Mouse (Mus musculus) ES-Bruce4 (cell line): ENCODE data around the gene Zfp637.

ENCODE experiments used
- CTCF ChIP-seq: IDR thresholded peaks from one replicate; pipeline ENCODE4 v1.8.1; 2011; ENCODE audit warnings: low read depth, low read length
- EP300 ChIP-seq: IDR thresholded peaks from 2 replicates; pipeline ENCODE4 v1.6.1; 2011; ENCODE audit warnings: low read depth, low read length; ENCODE audit not compliant: insufficient read depth
- POLR2A ChIP-seq: IDR thresholded peaks from one replicate; pipeline ENCODE4 v1.8.1; 2011; ENCODE audit warnings: low read length; ENCODE audit not compliant: insufficient read depth

DNA sequence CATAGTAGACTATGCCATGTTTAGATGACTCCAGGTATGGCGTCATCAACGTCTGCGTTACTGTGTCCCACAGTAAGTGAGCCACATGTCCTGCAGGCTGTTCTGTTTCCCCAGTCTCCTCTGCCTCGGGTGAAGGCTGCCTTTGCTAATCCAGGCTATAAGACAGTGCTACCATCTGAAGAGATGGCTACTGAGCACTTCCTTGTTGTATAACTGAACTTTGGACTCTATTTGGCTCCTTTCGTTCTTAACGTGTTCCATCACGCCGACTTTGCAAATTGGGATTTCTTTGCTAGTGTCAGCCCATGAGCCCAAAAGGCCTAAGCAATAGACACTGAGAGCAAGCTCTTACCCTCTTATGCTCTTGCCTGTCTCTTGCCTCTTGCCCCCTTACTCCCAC lies 27.2 kb downstream of the Zfp637 start:
- TF ChIP-seq CTCF (no peak), POLR2A (no peak), EP300 (no peak)
